Mouse (Mus musculus) embryo, embryonic 10.5 days (tissue): Measurements from ENCODE around the gene Vmn1r198.
"Not testable (repeated sequence)": the region's sequence is repeated elsewhere in the genome, so short reads cannot be mapped to it uniquely, and the experiment has no call there.

Experiments used
- DNase-seq: peaks from one replicate; pipeline ENCODE4 v3.0.0-alpha.2; 2015; ENCODE audit warnings: low spot score

Vmn1r198 gene

DNA sequence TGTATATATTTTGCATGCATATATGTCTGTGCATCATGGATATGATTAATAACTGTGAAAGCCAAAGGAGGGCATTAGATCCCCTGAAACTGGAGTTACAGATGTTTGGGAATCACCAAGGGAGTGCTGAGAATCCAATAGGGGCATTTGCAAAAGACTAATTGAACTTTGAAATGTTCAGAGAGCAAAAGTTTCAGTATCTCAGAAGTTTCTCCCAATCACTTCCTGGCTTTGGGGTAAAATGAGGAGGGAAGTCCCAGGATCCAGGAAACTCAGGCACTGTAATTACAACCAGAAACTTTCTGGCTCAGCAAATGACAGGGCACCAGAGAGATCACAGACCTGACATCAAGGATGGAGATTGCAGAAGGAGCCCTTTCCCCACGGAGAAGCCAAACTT, at the start of gene Vmn1r198:
Vmn1r198 (plus strand) TSS at position 301 of the 400 bp plus-strand sequence.
- DNase-seq: no peak

DNA sequence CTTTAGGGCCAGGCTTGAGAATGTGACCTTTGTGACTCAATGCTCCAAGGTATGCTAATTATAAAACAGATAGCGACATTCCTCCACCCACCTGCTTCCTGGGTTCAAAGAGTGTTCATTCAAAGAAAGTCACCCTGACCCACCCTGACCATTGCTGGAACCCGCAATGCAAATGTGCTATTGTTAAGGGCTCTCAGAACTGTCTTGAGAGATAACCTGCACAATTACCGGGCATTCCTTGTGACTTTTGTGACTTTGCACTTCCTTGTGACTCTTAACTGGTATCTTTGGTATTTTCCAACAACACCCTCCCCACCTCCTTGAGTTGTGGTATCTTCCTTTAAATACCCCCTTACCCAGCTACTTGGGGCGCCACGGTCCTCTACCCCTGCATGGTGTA, 42.1 kb upstream of the Vmn1r198 start:
- DNase-seq: not testable (repeated sequence)

DNA sequence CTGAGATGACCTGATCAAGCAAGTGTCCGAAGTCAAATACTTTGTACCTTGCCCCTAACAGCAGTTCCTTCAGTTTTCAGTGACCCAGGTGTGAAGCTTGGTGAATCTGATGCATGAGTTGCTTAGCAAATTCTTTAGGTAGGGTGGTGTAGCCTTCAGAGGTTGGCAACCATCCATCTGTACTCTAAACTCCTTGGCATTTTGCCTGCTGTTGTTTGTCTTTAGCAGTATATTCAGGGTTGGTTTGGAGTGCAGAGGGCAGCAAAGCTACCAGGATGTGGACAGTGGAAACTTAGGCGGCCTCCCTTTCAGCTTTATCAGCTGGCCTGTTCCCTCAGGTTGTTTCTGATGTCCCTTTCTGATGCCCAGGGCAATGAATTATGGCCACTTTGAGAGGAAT, 34.8 kb upstream of the Vmn1r198 start:
- no peak for DNase-seq

GRCm38 (mm10) chr13:22317366-22317765, 32.8 kb upstream of the Vmn1r198 start:
- no peak for DNase-seq

DNA sequence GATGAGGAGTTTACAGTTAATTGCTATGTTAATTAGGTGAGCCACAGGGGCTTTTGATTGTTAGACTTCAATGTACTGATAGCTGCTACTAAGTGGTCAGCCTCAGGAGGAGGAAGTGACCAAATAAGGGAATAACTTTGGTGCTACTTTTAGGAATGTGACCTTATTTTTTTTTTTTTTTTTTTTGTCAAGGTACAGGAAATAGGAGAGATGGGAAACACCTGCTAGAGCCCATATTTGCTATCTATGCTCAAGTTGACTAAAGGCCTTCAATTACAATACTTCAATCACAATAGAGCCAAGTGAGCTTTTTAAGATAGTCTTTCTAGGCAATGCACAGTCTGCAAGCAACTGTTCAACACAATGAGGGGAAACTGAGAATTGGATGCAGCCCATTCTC, 30.1 kb upstream of the Vmn1r198 start:
- DNase-seq: no peak

GRCm38 (mm10) chr13:22324289-22324688, 25.9 kb upstream of the Vmn1r198 start, which contains the start of gene Vmn1r197:
Gene Vmn1r197 (plus strand): TSS chr13:22324589.
- DNase-seq: no peak

- DNase-seq: no peak
These were observed 16.9 kb upstream of the Vmn1r198 start for GRCm38 (mm10) chr13:22333269-22333668.

- DNase-seq: no peak
These were observed 14.6 kb upstream of the Vmn1r198 start for GRCm38 (mm10) chr13:22335565-22335964.

DNA sequence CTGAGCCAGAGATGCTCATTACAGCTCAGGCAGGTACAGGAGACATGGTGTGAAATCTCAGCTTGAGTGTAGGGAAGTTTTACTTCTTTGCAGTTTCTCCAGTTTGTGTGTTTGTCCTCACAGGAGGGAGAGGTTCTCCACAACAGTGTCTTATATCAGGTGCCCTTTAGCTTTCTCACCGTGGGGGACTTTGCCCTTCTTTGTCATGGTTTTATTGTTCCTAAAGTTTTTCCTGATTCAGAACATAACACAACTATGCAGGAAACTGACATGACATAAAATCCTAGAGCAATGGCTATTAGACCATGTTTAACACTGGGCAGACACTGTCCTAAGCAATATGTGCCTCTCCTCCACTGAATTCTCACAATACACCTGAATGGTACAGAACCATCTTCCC, 649 bp downstream of the Vmn1r198 start:
- no peak for DNase-seq

GRCm38 (mm10) chr13:22379518-22379917, 29.4 kb downstream of the Vmn1r198 start, which contains the start of gene Vmn1r199:
Gene Vmn1r199 (plus strand): TSS chr13:22379818.
- DNase-seq: no peak

GRCm38 (mm10) chr13:22381128-22381527, 31.0 kb downstream of the Vmn1r198 start:
- not testable (repeated sequence) for DNase-seq

- no peak for DNase-seq
These were observed 33.2 kb downstream of the Vmn1r198 start for GRCm38 (mm10) chr13:22383401-22383800.

- no peak for DNase-seq
These were observed 36.9 kb downstream of the Vmn1r198 start for GRCm38 (mm10) chr13:22387050-22387449.

DNA sequence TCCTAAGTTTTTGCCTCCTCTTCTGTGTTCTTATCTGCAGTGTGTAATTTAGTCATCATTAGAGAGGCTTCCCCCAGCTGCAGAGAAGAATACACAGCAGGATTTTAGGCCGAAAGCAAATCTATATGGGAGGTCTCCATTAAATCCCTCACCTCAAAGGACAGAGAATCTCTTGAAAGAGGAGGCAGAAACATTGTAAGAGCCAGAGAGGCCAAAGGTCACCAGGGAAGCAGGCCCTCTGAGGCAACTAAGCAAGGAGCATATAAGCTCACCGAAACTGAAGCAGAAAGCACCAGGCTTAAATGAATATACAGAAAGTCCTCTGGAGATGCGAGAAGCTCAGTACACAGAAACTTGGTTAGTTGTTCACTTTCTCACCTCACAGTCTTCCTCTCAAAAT, 39.9 kb downstream of the Vmn1r198 start, which contains the start of gene Vmn1r200:
Vmn1r200 (plus strand) TSS at position 301 of the 400 bp plus-strand sequence.
- peak; percentile 38 for DNase-seq

DNA sequence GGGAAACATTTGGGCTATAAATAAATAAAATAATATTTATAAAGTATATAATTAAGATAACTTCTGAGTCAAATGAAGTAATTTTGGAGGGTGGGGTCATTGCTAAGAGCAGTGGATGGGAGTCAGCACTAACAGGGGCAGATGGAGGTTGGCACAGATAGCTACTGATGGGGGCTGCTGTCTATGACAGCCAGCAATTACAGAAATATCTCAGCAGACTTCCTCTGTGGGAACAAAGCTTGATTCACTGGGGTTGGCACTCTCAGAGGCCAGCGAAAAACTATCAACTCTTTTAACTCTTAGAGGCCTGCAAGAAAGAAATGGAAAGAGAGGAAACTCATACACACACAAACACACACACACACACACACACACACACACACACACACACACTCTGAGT, 52.8 kb downstream of the Vmn1r198 start:
- DNase-seq: no peak
